Mouse (Mus musculus) CH12.LX (cell line): ENCODE results near the gene Serpinb9. TPM values are rescaled to one million over a fixed set of nuclear protein-coding genes. Genes with fewer than 3 reads are reported as not detected.
A peak's percentile ranks its signal among the peaks of the same experiment; 100 is the strongest.

ENCODE experiments used
- DNase-seq: peaks from one replicate; pipeline ENCODE4 v3.0.0-alpha.2; 2013; ENCODE audit errors: extremely low read depth
- H3K27ac ChIP-seq: 2 replicates; pipeline ENCODE4 v1.5.1; 2012; ENCODE audit warnings: low read depth, mild to moderate bottlenecking, control low read depth, moderate library complexity; ENCODE audit not compliant: insufficient read depth
- H3K27me3 ChIP-seq: replicated peaks from 2 replicates; pipeline ENCODE3; 2012; ENCODE audit warnings: inconsistent platforms
- H3K36me3 ChIP-seq, 2 experiments: replicated peaks in 1 of 2; 2 replicates each; pipeline versions ENCODE3 to v1.6.1; 2012; ENCODE audit warnings: inconsistent platforms in 1 of 2, low read length in 1 of 2, mild to moderate bottlenecking in 1 of 2, mixed read lengths in 1 of 2, moderate library complexity in 1 of 2; ENCODE audit not compliant: control insufficient read depth in 1 of 2, insufficient read depth in 1 of 2
- H3K4me1 ChIP-seq, 2 experiments: 2 replicates each; pipeline ENCODE4 v1.6.1; 2012; ENCODE audit warnings: inconsistent platforms in 1 of 2, moderate library complexity in 1 of 2; ENCODE audit not compliant: insufficient read depth in 2 of 2, control insufficient read depth in 1 of 2
- H3K4me2 ChIP-seq: 2 replicates; pipeline ENCODE4 v1.6.1; 2012; ENCODE audit warnings: low read depth, mild to moderate bottlenecking, control low read depth; ENCODE audit not compliant: poor library complexity, insufficient read depth, severe bottlenecking
- H3K4me3 ChIP-seq, 3 experiments: fragments of 150-350 bp in 1 of 3; sonication (generic) in 1 of 3; replicated peaks in 1 of 3; 2 replicates each; pipeline versions ENCODE3 to v1.5.1; 2011 to 2012; ENCODE audit warnings: low read depth in 2 of 3, low read length in 2 of 3, mild to moderate bottlenecking in 2 of 3, moderate library complexity in 2 of 3, control low read depth in 1 of 3, improper control_type of control experiment in 1 of 3, inconsistent platforms in 1 of 3, mixed read lengths in 1 of 3; ENCODE audit not compliant: poor library complexity in 1 of 3
- H3K79me2 ChIP-seq: replicated peaks from 2 replicates; pipeline ENCODE4 v1.6.1; 2012; ENCODE audit warnings: mild to moderate bottlenecking, moderate library complexity; ENCODE audit not compliant: control insufficient read depth, poor library complexity, insufficient read depth, severe bottlenecking; ENCODE audit errors: extremely low read depth
- H3K9ac ChIP-seq: 2 replicates; pipeline ENCODE4 v1.6.1; 2012; ENCODE audit warnings: low read depth, mild to moderate bottlenecking, control low read depth, moderate library complexity; ENCODE audit not compliant: insufficient read depth
- H3K9me3 ChIP-seq: replicated peaks from 2 replicates; pipeline ENCODE3; 2012; ENCODE audit warnings: low read length, inconsistent platforms, mixed read lengths
- BHLHE40 ChIP-seq: IDR thresholded peaks from 2 replicates; pipeline ENCODE4 v1.6.1; 2011; ENCODE audit warnings: mild to moderate bottlenecking, low read depth, low read length, improper control_type of control experiment
- CHD2 ChIP-seq: IDR thresholded peaks from 2 replicates; pipeline ENCODE4 v1.6.1; 2011; ENCODE audit warnings: low read length, improper control_type of control experiment
- CTCF ChIP-seq, 2 experiments: IDR thresholded peaks in 1 of 2; conservative IDR thresholded peaks in 1 of 2; 2 replicates each; pipeline ENCODE4 v1.5.1; 2011 to 2012; ENCODE audit warnings: low read depth in 2 of 2, low read length in 2 of 2, improper control_type of control experiment in 1 of 2, inconsistent platforms in 1 of 2, mild to moderate bottlenecking in 1 of 2, moderate library complexity in 1 of 2
- ELF1 ChIP-seq: IDR thresholded peaks from 2 replicates; pipeline ENCODE4 v1.6.1; 2014; ENCODE audit warnings: low read depth, mild to moderate bottlenecking, inconsistent platforms, low read length, improper control_type of control experiment
- GABPA ChIP-seq: IDR thresholded peaks from 2 replicates; pipeline ENCODE4 v1.6.1; 2012; ENCODE audit warnings: low read depth, low read length, improper control_type of control experiment, inconsistent platforms; ENCODE audit not compliant: insufficient replicate concordance
- HCFC1 ChIP-seq: IDR thresholded peaks from 2 replicates; pipeline ENCODE4 v1.6.1; 2012; ENCODE audit warnings: low read depth, mild to moderate bottlenecking, inconsistent platforms, low read length, improper control_type of control experiment
- IRF4 ChIP-seq: IDR thresholded peaks from 2 replicates; pipeline ENCODE4 v1.6.1; 2014; ENCODE audit warnings: low read depth, mild to moderate bottlenecking, inconsistent platforms, low read length, improper control_type of control experiment
- JUN ChIP-seq: IDR thresholded peaks from 2 replicates; pipeline ENCODE4 v1.6.1; 2011; ENCODE audit warnings: low read depth, mild to moderate bottlenecking, low read length, improper control_type of control experiment, moderate library complexity; ENCODE audit not compliant: insufficient read depth
- JUND ChIP-seq: conservative IDR thresholded peaks from 2 replicates; pipeline ENCODE4 v1.6.1; 2011; ENCODE audit warnings: low read depth, low read length, improper control_type of control experiment
- KAT2A ChIP-seq: IDR thresholded peaks from 2 replicates; pipeline ENCODE4 v1.6.1; 2012; ENCODE audit warnings: low read length, improper control_type of control experiment, inconsistent platforms; ENCODE audit not compliant: insufficient replicate concordance
- MAFK ChIP-seq: IDR thresholded peaks from 2 replicates; pipeline ENCODE4 v1.6.1; 2011; ENCODE audit warnings: low read length, improper control_type of control experiment; ENCODE audit not compliant: insufficient replicate concordance
- MAX ChIP-seq: IDR thresholded peaks from 2 replicates; pipeline ENCODE4 v1.6.1; 2011; ENCODE audit warnings: low read length, improper control_type of control experiment
- MAZ ChIP-seq: IDR thresholded peaks from 2 replicates; pipeline ENCODE4 v1.6.1; 2012; ENCODE audit warnings: low read depth, mild to moderate bottlenecking, inconsistent platforms, low read length, improper control_type of control experiment, moderate library complexity
- MEF2A ChIP-seq: IDR thresholded peaks from 2 replicates; pipeline ENCODE4 v1.6.1; 2014; ENCODE audit warnings: low read depth, mild to moderate bottlenecking, inconsistent platforms, low read length, improper control_type of control experiment, borderline replicate concordance
- MYC ChIP-seq: IDR thresholded peaks from 2 replicates; pipeline ENCODE4 v1.6.1; 2011; ENCODE audit warnings: low read depth, mild to moderate bottlenecking, improper control_type of control experiment, low read length
- NELFE ChIP-seq: IDR thresholded peaks from 2 replicates; pipeline ENCODE4 v1.6.1; 2011; ENCODE audit warnings: low read depth, low read length, improper control_type of control experiment
- NRF1 ChIP-seq: IDR thresholded peaks from 2 replicates; pipeline ENCODE4 v1.6.1; 2014; ENCODE audit warnings: low read depth, mild to moderate bottlenecking, inconsistent platforms, low read length, improper control_type of control experiment, moderate library complexity
- PAX5 ChIP-seq: IDR thresholded peaks from 2 replicates; pipeline ENCODE4 v1.6.1; 2012; ENCODE audit warnings: low read length, inconsistent platforms, mixed read lengths
- POLR2A ChIP-seq: IDR thresholded peaks from 2 replicates; pipeline ENCODE4 v1.6.1; 2011; ENCODE audit warnings: low read depth, mild to moderate bottlenecking, improper control_type of control experiment, low read length
- POLR2AphosphoS2 ChIP-seq: IDR thresholded peaks from 2 replicates; pipeline ENCODE4 v1.6.1; 2011; ENCODE audit warnings: low read depth, low read length, improper control_type of control experiment
- RAD21 ChIP-seq: IDR thresholded peaks from 2 replicates; pipeline ENCODE4 v1.6.1; 2011; ENCODE audit warnings: low read depth, mild to moderate bottlenecking, low read length, improper control_type of control experiment, moderate library complexity
- RCOR1 ChIP-seq: conservative IDR thresholded peaks from 2 replicates; pipeline ENCODE4 v1.6.1; 2012; ENCODE audit warnings: low read depth, mild to moderate bottlenecking, inconsistent platforms, low read length, improper control_type of control experiment
- SMC3 ChIP-seq: IDR thresholded peaks from 2 replicates; pipeline ENCODE4 v1.6.1; 2011; ENCODE audit warnings: low read depth, low read length, improper control_type of control experiment
- TBP ChIP-seq: conservative IDR thresholded peaks from 2 replicates; pipeline ENCODE4 v1.6.1; 2011; ENCODE audit warnings: low read depth, low read length, improper control_type of control experiment
- UBTF ChIP-seq: IDR thresholded peaks from 2 replicates; pipeline ENCODE4 v1.6.1; 2012; ENCODE audit warnings: low read depth, mild to moderate bottlenecking, inconsistent platforms, low read length, improper control_type of control experiment, moderate library complexity
- USF1 ChIP-seq: IDR thresholded peaks from 2 replicates; pipeline ENCODE4 v1.6.1; 2014; ENCODE audit warnings: low read depth, mild to moderate bottlenecking, inconsistent platforms, low read length, improper control_type of control experiment
- ZC3H11A ChIP-seq: IDR thresholded peaks from 2 replicates; pipeline ENCODE4 v1.6.1; 2012; ENCODE audit warnings: low read depth, mild to moderate bottlenecking, inconsistent platforms, low read length, improper control_type of control experiment
- ZNF384 ChIP-seq: IDR thresholded peaks from 2 replicates; pipeline ENCODE4 v1.6.1; 2012; ENCODE audit warnings: low read depth, low read length, improper control_type of control experiment, inconsistent platforms
- dilution Hi-C: fragments of 300-500 bp; cut with MboI; formaldehyde crosslinking; loops from 2 replicates; pipeline ENCODE4 v1.14.3; 2020; ENCODE audit warnings: low sequenced_read_pairs; ENCODE audit not compliant: extremely low pct_unique_long_range_greater_than_20kb, extremely low pct_ligation_motif_present
- in situ Hi-C: fragments of 300-500 bp; cut with MboI; formaldehyde crosslinking; loops from 3 replicates; pipeline ENCODE4 v1.14.3; 2019; ENCODE audit warnings: low sequenced_read_pairs, low pct_ligation_motif_present, low pct_unique_long_range_greater_than_20kb, mixed read lengths
- polyA plus RNA-seq: library from polyadenylated mRNA; unstranded; fragments of >175 nt; gene quantifications from 2 replicates; pipeline ENCODE4 v1.2.1, GENCODE M21; 2012; ENCODE audit warnings: low read depth; ENCODE audit not compliant: insufficient read length
- total RNA-seq, 2 experiments: library from RNA; depleted of rRNA; stranded (reverse); fragments of 300-350 nt in 1 of 2; fragments of >200 nt in 1 of 2; gene quantifications; 2 replicates each; pipeline ENCODE4 v1.2.3; 2012 to 2014

Gene Serpinb9
- total and polyA plus RNA-seq, 3 experiments: 3.5 to 14.6 (median 12.1) TPM

DNA sequence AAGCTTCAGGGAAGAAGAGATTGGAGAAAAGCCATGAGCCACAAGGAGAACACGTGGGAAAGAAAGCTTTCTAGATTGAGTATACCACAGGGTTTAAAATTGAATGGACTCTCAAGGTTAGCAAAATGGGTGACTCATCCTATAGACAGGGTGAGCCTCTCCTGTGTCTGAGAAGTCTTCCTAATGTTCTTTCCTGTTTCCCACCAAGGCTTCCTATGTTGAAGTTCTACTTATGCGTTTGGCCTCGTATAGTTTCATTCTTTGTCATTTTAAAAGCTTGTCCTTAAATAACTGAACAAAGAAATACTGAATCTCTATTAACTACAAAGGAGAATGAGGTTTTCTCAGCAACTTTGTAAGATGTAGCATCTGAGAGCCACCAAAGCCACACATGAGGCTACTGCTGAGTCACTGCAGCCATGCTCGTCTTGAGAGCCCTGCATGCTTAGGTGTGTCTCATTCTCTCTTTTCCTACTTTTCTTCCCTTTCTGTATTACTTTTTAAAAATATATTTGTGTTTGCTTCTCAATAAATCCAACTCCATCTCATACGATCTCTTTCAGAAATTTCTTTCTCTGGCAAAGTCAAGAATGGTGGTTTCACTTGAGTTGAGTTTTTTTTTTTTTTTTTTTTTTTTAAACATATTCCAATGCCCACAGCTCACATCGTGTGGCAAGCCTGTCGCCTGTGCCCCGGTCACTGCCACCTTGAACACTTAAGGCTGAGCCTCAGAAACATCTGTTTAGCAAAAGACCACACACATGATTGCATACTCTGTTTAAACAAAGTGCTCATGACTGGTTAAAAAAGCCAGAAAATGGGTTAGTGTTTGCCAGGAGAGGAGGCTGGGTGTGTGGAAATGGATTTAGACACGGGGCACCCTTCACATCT is 718 bp downstream of the Serpinb9 start:
- peak; percentile 86 for TF ChIP-seq ZNF384
- TF ChIP-seq CTCF (conservative IDR thresholded peaks at IDR 0.05 in 1 of 2, IDR thresholded peaks at IDR 0.05 in 1 of 2; ENCODE audit: low read depth in 2 of 2, low read length in 2 of 2): no peak
- TF ChIP-seq TBP: 0 out of 2 replicates have a peak, but pooled peaks have one; percentile 39
- H3K4me3 ChIP-seq: peak overlapping the region; percentile 39 to 61 (median 49)
- H3K9me3 ChIP-seq: no peaks in the 10 kb centered on the region
- no peak overlapping the region for H3K27ac ChIP-seq
- in situ Hi-C loops: loop anchor here (10.0 kb wide), 1 partner anchor 71 kb away; the partner anchor contains the start of gene Serpinb1b
- H3K36me3 ChIP-seq: peaks cover 0 to 12% of the 10 kb centered on the region in 2 experiments
- no peak for DNase-seq
- peak overlapping the region; percentile 75 for H3K4me2 ChIP-seq
- peaks cover 0 to 24% of the 10 kb centered on the region in 2 experiments; a peak in 2 of 4 replicates for H3K4me1 ChIP-seq
- peak overlapping the region; percentile 47 for H3K9ac ChIP-seq
- no peaks in the 10 kb centered on the region for H3K79me2 ChIP-seq
- dilution Hi-C loops: no loop called here
- H3K27me3 ChIP-seq: no peaks in the 10 kb centered on the region

GRCm38 (mm10) chr13:33004414-33005105 is 1.5 kb downstream of the Serpinb9 start:
- peak overlapping the region; percentile 47 for H3K9ac ChIP-seq
- TF ChIP-seq NRF1 (no peak), CTCF (conservative IDR thresholded peaks at IDR 0.05 in 1 of 2, IDR thresholded peaks at IDR 0.05 in 1 of 2; ENCODE audit: low read depth in 2 of 2, low read length in 2 of 2) (peak in 1 of 2 experiments; percentile 84; a peak in 3 of 4 replicates), NELFE (peak; percentile 45; the same call in 1 of the 2 replicates), USF1 (no peak), MAFK (no peak), HCFC1 (peak; percentile 32), MAZ (0 out of 2 replicates have a peak, but pooled peaks have one; percentile 42), MYC (no peak), KAT2A (no peak), POLR2A (peak; percentile 36; the same call in 1 of the 2 replicates), RCOR1 (no peak), RAD21 (peak; percentile 56), CHD2 (peak; percentile 71), UBTF (no peak), GABPA (no peak), MEF2A (0 out of 2 replicates have a peak, but pooled peaks have one; percentile 45), ZNF384 (no peak), PAX5 (no peak), ZC3H11A (no peak), ELF1 (peak; percentile 52), JUN (no peak), SMC3 (peak; percentile 71), MAX (peak; percentile 55), TBP (0 out of 2 replicates have a peak, but pooled peaks have one; percentile 16), JUND (no peak), POLR2AphosphoS2 (no peak), IRF4 (peak; percentile 48), BHLHE40 (peak; percentile 47; the same call in 1 of the 2 replicates)

More at GRCm38 (mm10) chr13:33004414-33005105, 1.5 kb downstream of the Serpinb9 start:
- dilution Hi-C loops (no loop called here), in situ Hi-C loops (loop anchor here (10.0 kb wide), 1 partner anchor 70 kb away; the partner anchor contains the start of gene Serpinb1b)
- DNase-seq: peak; percentile 84
- H3K36me3 ChIP-seq: peaks cover 0 to 19% of the 10 kb centered on the region in 2 experiments
- peak overlapping the region; percentile 39 to 61 (median 49) for H3K4me3 ChIP-seq
- H3K4me1 ChIP-seq: peaks cover 0 to 24% of the 10 kb centered on the region in 2 experiments; a peak in 2 of 4 replicates
- H3K27ac ChIP-seq: no peak overlapping the region
- H3K27me3 ChIP-seq: no peaks in the 10 kb centered on the region
- peak overlapping the region; percentile 75 for H3K4me2 ChIP-seq
- no peaks in the 10 kb centered on the region for H3K9me3 ChIP-seq
- H3K79me2 ChIP-seq: no peaks in the 10 kb centered on the region
